Mouse (Mus musculus) limb, embryonic 10.5 days (tissue): ENCODE data around the gene Cdk10. TPM values are rescaled to one million over a fixed set of nuclear protein-coding genes. Genes with fewer than 3 reads are reported as not detected.
A peak's percentile ranks its signal among the peaks of the same experiment; 100 is the strongest.
"Not testable (repeated sequence)": the region's sequence is repeated elsewhere in the genome, so short reads cannot be mapped to it uniquely, and the experiment has no call there.

Experiments
- DNase-seq: peaks from one replicate; pipeline ENCODE4 v3.0.0-alpha.2; 2017; ENCODE audit warnings: low spot score
- H3K27ac ChIP-seq: fragments of 300-500 bp; sonication (generic); 2 replicates; pipeline ENCODE4 v1.5.1; 2016; ENCODE audit warnings: mild to moderate bottlenecking
- H3K27me3 ChIP-seq: fragments of 300-500 bp; sonication (generic); 2 replicates; pipeline ENCODE4 v1.6.1; 2016; ENCODE audit warnings: low read depth, mild to moderate bottlenecking; ENCODE audit not compliant: poor library complexity, severe bottlenecking
- H3K36me3 ChIP-seq: fragments of 300-500 bp; sonication (generic); 2 replicates; pipeline ENCODE4 v1.6.1; 2016; ENCODE audit warnings: mild to moderate bottlenecking, moderate library complexity
- H3K4me1 ChIP-seq: fragments of 300-500 bp; sonication (generic); 2 replicates; pipeline ENCODE4 v1.6.1; 2016
- H3K4me3 ChIP-seq: fragments of 300-500 bp; sonication (generic); 2 replicates; pipeline ENCODE4 v1.5.1; 2016; ENCODE audit warnings: mild to moderate bottlenecking, moderate library complexity
- H3K9me3 ChIP-seq: fragments of 300-500 bp; sonication (generic); replicated peaks from 2 replicates; pipeline ENCODE4 v1.6.1; 2016; ENCODE audit warnings: mild to moderate bottlenecking
- WGBS: fragments of 180-500 bp; shearing (Covaris S2); methylation state at CpG from one replicate; pipeline ENCODE4 v1.1.7; 2016; 5-methylcytosine and 5-hydroxymethylcytosine counted together
- polyA plus RNA-seq: library from polyadenylated mRNA; unstranded; fragments of >200 nt; fragmentation: Nextera tagmentation; extraction: Ambion mirVana; gene quantifications from 2 replicates; pipeline ENCODE4 v1.2.1, GENCODE M21; 2016

Gene Cdk10
- polyA plus RNA-seq: 33.6 and 34.7 TPM in 2 replicates

GRCm38 (mm10) chr8:123224278-123225266 lies at the start of gene Cdk10:
Cdk10 (plus strand) TSS chr8:123224842.
- peak; percentile 96 for DNase-seq
- Histone ChIP-seq H3K36me3 (peaks cover 35% of the 10 kb centered on the region), H3K4me3 (peak within 1 kb of the TSS; percentile 93), H3K9me3 (no peaks in the 10 kb centered on the region), H3K4me1 (peaks cover 18% of the 10 kb centered on the region), H3K27me3 (no peaks in the 10 kb centered on the region), H3K27ac (peak within 1 kb of the TSS; percentile 84)
- WGBS: 4% methylated on average over 59 of the region's 59 CpGs

- H3K27ac ChIP-seq: peak overlapping the region; percentile 53
- DNase-seq: peak; percentile 56
- H3K4me1 ChIP-seq: peaks cover 27% of the 10 kb centered on the region
- H3K27me3 ChIP-seq: no peaks in the 10 kb centered on the region
- H3K36me3 ChIP-seq: peaks cover 5% of the 10 kb centered on the region; the same call in 1 of the 2 replicates
- H3K4me3 ChIP-seq: no peak overlapping the region
- H3K9me3 ChIP-seq: peaks cover 13% of the 10 kb centered on the region
- WGBS: 61% methylated on average over 3 of the region's 3 CpGs
Observed at GRCm38 (mm10) chr8:123181391-123181790, 43.3 kb upstream of the Cdk10 start.

- WGBS: 18% methylated on average over 19 of the region's 19 CpGs
Observed at GRCm38 (mm10) chr8:123185566-123186409, 38.9 kb upstream of the Cdk10 start, which contains the start of gene Dpep1. Dpep1 (plus strand) TSS chr8:123186242.

GRCm38 (mm10) chr8:123188006-123188405 lies 36.6 kb upstream of the Cdk10 start:
- no peaks in the 10 kb centered on the region for H3K9me3 ChIP-seq
- H3K36me3 ChIP-seq: no peaks in the 10 kb centered on the region
- H3K4me3 ChIP-seq: no peak overlapping the region
- WGBS: 93% methylated on average over 2 of the region's 2 CpGs
- H3K27ac ChIP-seq: peak overlapping the region; percentile 4; the same call in 1 of the 2 replicates
- DNase-seq: no peak
- peaks cover 53% of the 10 kb centered on the region for H3K4me1 ChIP-seq
- no peaks in the 10 kb centered on the region for H3K27me3 ChIP-seq

More at GRCm38 (mm10) chr8:123185566-123186409, 38.9 kb upstream of the Cdk10 start, which contains the start of gene Dpep1:
- no peaks in the 10 kb centered on the region for H3K36me3 ChIP-seq
- H3K27ac ChIP-seq: peak within 1 kb of the TSS; percentile 87
- peak; percentile 73 for DNase-seq
- peaks cover 57% of the 10 kb centered on the region for H3K4me1 ChIP-seq
- H3K4me3 ChIP-seq: peak within 1 kb of the TSS; percentile 17
- no peaks in the 10 kb centered on the region for H3K9me3 ChIP-seq
- H3K27me3 ChIP-seq: no peaks in the 10 kb centered on the region

GRCm38 (mm10) chr8:123188841-123189240 lies 35.8 kb upstream of the Cdk10 start:
- Histone ChIP-seq H3K27me3 (no peaks in the 10 kb centered on the region), H3K27ac (no peak overlapping the region), H3K36me3 (no peaks in the 10 kb centered on the region), H3K4me3 (no peak overlapping the region), H3K9me3 (no peaks in the 10 kb centered on the region), H3K4me1 (peaks cover 53% of the 10 kb centered on the region)
- 84% methylated on average over 7 of the region's 7 CpGs for WGBS
- no peak for DNase-seq

- no peak overlapping the region; the same call in 1 of the 2 replicates for H3K27ac ChIP-seq
- H3K4me1 ChIP-seq: peaks cover 41% of the 10 kb centered on the region
- H3K27me3 ChIP-seq: no peaks in the 10 kb centered on the region
- 2% methylated on average over 9 of the region's 9 CpGs for WGBS
- no peaks in the 10 kb centered on the region for H3K36me3 ChIP-seq
- peak; percentile 80 for DNase-seq
- no peaks in the 10 kb centered on the region for H3K9me3 ChIP-seq
- no peak overlapping the region for H3K4me3 ChIP-seq
Observed at GRCm38 (mm10) chr8:123190678-123191077, 34.0 kb upstream of the Cdk10 start.

GRCm38 (mm10) chr8:123191908-123192307 lies 32.7 kb upstream of the Cdk10 start:
- H3K27ac ChIP-seq: no peak overlapping the region
- H3K27me3 ChIP-seq: no peaks in the 10 kb centered on the region
- H3K4me1 ChIP-seq: peaks cover 28% of the 10 kb centered on the region
- 59% methylated on average over 8 of the region's 8 CpGs for WGBS
- DNase-seq: no peak
- no peak overlapping the region for H3K4me3 ChIP-seq
- no peaks in the 10 kb centered on the region for H3K9me3 ChIP-seq
- H3K36me3 ChIP-seq: no peaks in the 10 kb centered on the region

GRCm38 (mm10) chr8:123193771-123194170 lies 30.9 kb upstream of the Cdk10 start:
- no peaks in the 10 kb centered on the region for H3K27me3 ChIP-seq
- WGBS: 88% methylated on average over 9 of the region's 9 CpGs

GRCm38 (mm10) chr8:123197016-123197415 lies 27.6 kb upstream of the Cdk10 start:
- H3K27me3 ChIP-seq, H3K4me1 ChIP-seq, DNase-seq, H3K9me3 ChIP-seq, H3K36me3 ChIP-seq, H3K27ac ChIP-seq, H3K4me3 ChIP-seq: not testable (repeated sequence)
- 74% methylated on average over 5 of the region's 5 CpGs for WGBS

More at GRCm38 (mm10) chr8:123193771-123194170, 30.9 kb upstream of the Cdk10 start:
- Histone ChIP-seq H3K4me1 (peaks cover 11% of the 10 kb centered on the region), H3K36me3 (no peaks in the 10 kb centered on the region), H3K4me3 (no peak overlapping the region), H3K9me3 (no peaks in the 10 kb centered on the region), H3K27ac (no peak overlapping the region)
- no peak for DNase-seq

GRCm38 (mm10) chr8:123199864-123200263 lies 24.8 kb upstream of the Cdk10 start:
- no peak for DNase-seq
- 75% methylated on average over 14 of the region's 14 CpGs for WGBS
- H3K27ac ChIP-seq: no peak overlapping the region
- H3K4me1 ChIP-seq: no peaks in the 10 kb centered on the region
- H3K4me3 ChIP-seq: no peak overlapping the region
- H3K27me3 ChIP-seq: no peaks in the 10 kb centered on the region
- H3K9me3 ChIP-seq: no peaks in the 10 kb centered on the region
- peaks cover 15% of the 10 kb centered on the region for H3K36me3 ChIP-seq

- peak; percentile 87 for DNase-seq
- H3K4me1 ChIP-seq: no peaks in the 10 kb centered on the region
- H3K4me3 ChIP-seq: no peak overlapping the region
- 32% methylated on average over 5 of the region's 5 CpGs for WGBS
- H3K36me3 ChIP-seq: peaks cover 37% of the 10 kb centered on the region
- H3K27me3 ChIP-seq: no peaks in the 10 kb centered on the region
- no peaks in the 10 kb centered on the region for H3K9me3 ChIP-seq
- no peak overlapping the region for H3K27ac ChIP-seq
Observed at GRCm38 (mm10) chr8:123202288-123202687, 22.4 kb upstream of the Cdk10 start.

GRCm38 (mm10) chr8:123203571-123203970 lies 21.1 kb upstream of the Cdk10 start:
- H3K27ac ChIP-seq: no peak overlapping the region
- H3K9me3 ChIP-seq: no peaks in the 10 kb centered on the region
- no peak overlapping the region for H3K4me3 ChIP-seq
- DNase-seq: no peak
- WGBS: 94% methylated on average over 3 of the region's 3 CpGs
- peaks cover 50% of the 10 kb centered on the region for H3K36me3 ChIP-seq
- no peaks in the 10 kb centered on the region for H3K27me3 ChIP-seq
- no peaks in the 10 kb centered on the region for H3K4me1 ChIP-seq
